Mouse (Mus musculus) CH12.LX (cell line): Measurements from ENCODE around the gene Atp8b5.

Source experiments
- CTCF ChIP-seq, 2 experiments: IDR thresholded peaks in 1 of 2; conservative IDR thresholded peaks in 1 of 2; 2 replicates each; pipeline ENCODE4 v1.5.1; 2011 to 2012; ENCODE audit warnings: low read depth in 2 of 2, low read length in 2 of 2, improper control_type of control experiment in 1 of 2, inconsistent platforms in 1 of 2, mild to moderate bottlenecking in 1 of 2, moderate library complexity in 1 of 2
- JUND ChIP-seq: conservative IDR thresholded peaks from 2 replicates; pipeline ENCODE4 v1.6.1; 2011; ENCODE audit warnings: low read depth, low read length, improper control_type of control experiment
- SMC3 ChIP-seq: IDR thresholded peaks from 2 replicates; pipeline ENCODE4 v1.6.1; 2011; ENCODE audit warnings: low read depth, low read length, improper control_type of control experiment
- ZNF384 ChIP-seq: IDR thresholded peaks from 2 replicates; pipeline ENCODE4 v1.6.1; 2012; ENCODE audit warnings: low read depth, low read length, improper control_type of control experiment, inconsistent platforms

DNA sequence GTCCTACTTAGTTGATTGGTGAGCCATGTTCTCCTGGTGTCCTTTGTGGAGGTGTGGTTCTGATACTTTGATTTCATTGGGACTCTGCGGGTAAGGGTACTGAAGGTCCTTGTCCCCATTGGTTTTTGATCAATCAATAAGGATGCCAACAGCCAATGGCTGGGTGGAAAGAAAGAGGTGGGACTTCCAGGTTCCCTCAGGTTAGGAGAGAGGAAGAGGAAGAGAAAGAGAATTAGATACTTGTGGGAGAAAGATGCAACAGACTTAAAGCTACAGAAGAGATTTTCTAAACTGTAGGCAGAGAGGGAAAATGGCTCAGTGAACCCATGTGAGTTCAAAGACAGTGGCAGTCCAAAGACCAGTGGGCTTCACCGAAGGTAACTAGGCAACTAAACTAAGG lies 60.2 kb downstream of the Atp8b5 start:
- no peak for TF ChIP-seq CTCF (conservative IDR thresholded peaks at IDR 0.05 in 1 of 2, IDR thresholded peaks at IDR 0.05 in 1 of 2; ENCODE audit: low read depth in 2 of 2, low read length in 2 of 2)
- no peak for TF ChIP-seq ZNF384
- no peak for TF ChIP-seq SMC3
- TF ChIP-seq JUND = no peak
